Mouse (Mus musculus) neutrophil, adult 5-6 weeks (primary cell): ENCODE results near the gene Ptprd. TPM values are rescaled to one million over a fixed set of nuclear protein-coding genes. Genes with fewer than 3 reads are reported as not detected.

Experiments
- ATAC-seq: fragments of 151-379, 151-347 bp; 2 replicates; pipeline ENCODE4 v1.8.0; 2017; ENCODE audit warnings: mild to moderate bottlenecking, moderate TSS enrichment; ENCODE audit not compliant: insufficient number of reproducible peaks, poor library complexity, low FRiP score, severe bottlenecking; ENCODE audit errors: extremely low read depth
- total RNA-seq: library from RNA; stranded (forward); fragments of 200-1000 nt; gene quantifications from 2 replicates; pipeline ENCODE4 v1.2.3, GENCODE M21; 2017

The Ptprd gene
- total RNA-seq, 1 experiment from 2014 or later, result 0.35 TPM

- ATAC-seq, result no peak
These were observed 1887.3 kb downstream of the Ptprd start for GRCm38 (mm10) chr4:76324509-76324908.

DNA sequence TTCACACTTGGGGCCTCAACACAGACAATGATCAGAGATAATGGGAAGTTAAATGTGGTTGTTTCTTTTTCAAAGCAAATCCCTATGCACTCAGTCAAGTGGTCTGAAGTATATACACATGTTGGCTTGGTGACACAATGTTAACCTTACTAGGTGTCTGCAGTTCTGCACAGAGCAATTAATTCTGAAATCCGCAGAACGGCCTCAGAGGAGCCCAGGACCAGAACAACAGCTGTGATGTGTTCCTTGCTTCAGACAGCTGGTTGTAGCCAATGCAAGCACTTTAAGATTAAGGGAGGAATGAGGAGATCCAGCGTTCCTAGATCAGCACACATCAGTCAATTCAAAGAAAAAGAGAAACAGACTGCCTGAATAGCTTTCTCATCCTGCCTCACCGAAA is 1891.9 kb downstream of the Ptprd start:
- ATAC-seq, result no peak

DNA sequence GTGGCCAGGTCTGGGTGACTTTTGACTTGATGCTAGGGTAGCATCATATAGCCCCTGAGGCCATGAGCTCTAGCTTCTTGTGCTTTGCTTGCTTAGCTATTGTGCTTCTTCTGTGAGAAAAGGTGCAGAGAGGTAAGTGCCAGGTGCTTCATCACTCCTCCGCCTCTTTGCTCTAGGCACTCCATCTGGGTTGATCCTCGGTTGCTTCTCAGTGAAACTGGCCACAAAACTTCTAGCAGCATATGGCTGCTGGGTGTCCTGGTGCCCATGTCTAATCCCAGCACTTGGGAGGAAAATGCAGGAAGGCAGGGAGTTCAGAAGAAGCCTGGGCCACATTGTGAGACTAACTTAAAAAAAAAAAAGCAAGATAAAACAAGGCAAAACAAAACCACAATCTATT is 1895.8 kb downstream of the Ptprd start:
- ATAC-seq, result no peak

DNA sequence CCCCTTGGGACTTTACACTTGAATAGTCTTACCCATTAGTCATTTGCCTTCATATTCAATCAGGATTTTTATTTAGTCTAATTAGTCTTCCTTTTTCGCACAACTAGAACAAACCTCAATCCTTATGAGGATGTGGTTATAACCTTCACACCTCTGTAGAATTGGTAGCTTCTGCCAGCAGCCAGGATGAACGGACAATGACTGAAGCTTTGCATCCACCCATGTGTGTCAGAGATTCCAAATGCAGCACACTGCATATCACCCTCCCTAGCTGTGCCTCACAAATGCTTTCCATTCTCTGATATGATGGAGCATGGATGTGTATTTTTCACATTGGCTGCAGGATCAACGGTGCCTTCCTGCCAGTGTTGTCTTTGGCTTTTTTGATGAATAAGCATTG is 1898.0 kb downstream of the Ptprd start:
- no peak for ATAC-seq

DNA sequence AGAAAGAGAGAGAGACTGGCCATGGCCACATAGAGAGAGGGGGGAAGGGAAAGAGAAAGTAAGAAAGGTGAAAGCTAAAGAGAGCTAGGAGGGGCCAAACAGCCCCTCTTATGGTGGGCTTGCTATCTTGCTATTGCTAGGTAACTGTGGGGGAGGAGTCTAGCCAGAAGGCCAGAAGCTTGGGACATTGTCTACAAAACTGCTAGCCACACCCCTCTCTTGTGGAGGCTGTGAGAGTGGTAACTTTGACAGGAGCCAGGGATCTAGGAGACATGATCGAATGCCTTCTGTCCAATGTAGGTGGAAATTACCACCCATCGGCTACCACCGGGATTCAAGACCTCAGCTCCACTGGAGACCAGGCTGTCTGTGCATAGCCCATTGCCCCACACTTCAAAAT is 1899.2 kb downstream of the Ptprd start:
- ATAC-seq, result no peak

DNA sequence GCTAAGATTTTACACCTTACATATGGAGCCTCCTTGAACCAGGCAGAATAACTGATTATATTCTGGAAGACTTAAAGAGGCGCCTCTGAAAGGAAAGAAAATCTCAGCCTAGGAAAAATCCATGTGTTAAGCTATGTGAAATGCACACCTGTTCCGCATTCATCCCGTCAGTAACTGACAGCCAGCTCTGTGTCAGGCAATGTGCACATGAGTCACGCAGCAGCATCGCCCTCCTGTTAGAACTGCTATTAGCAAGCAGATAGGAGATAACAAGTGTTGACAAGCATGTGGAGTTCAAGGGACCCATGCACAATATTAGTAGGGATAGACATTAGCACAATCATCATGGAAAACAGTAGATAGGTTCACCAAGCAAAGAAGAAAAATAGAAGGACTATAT is 1905.8 kb downstream of the Ptprd start:
- no peak for ATAC-seq

GRCm38 (mm10) chr4:76297375-76297774 is 1914.4 kb downstream of the Ptprd start:
- no peak for ATAC-seq

GRCm38 (mm10) chr4:76292733-76293357 is 1918.9 kb downstream of the Ptprd start:
- no peak for ATAC-seq

GRCm38 (mm10) chr4:76290484-76290818 is 1921.3 kb downstream of the Ptprd start:
- no peak for ATAC-seq

GRCm38 (mm10) chr4:76289612-76290483 is 1921.9 kb downstream of the Ptprd start:
- ATAC-seq, result no peak

GRCm38 (mm10) chr4:76286016-76286415 is 1925.7 kb downstream of the Ptprd start:
- no peak for ATAC-seq

DNA sequence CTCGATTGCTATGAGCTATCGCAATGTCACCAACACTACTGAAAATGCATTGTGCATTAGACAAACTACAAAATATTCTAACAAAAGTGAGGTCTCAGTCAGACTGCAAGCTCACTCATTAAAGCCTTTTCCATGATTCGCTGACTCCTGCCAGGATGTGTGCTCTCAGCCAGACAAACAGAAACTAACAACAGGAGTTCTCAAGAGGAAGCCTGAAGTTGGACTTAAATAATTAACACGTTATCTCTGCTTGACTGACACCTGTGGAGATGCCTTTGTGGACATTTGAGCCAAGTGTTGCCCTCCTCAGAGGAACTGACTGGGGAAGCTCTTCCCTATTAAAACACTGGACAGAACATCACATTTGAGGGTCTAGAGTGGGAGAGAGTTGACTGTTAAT is 1928.9 kb downstream of the Ptprd start:
- no peak for ATAC-seq

- no peak for ATAC-seq
These were observed 1949.0 kb downstream of the Ptprd start for GRCm38 (mm10) chr4:76262727-76263126.

DNA sequence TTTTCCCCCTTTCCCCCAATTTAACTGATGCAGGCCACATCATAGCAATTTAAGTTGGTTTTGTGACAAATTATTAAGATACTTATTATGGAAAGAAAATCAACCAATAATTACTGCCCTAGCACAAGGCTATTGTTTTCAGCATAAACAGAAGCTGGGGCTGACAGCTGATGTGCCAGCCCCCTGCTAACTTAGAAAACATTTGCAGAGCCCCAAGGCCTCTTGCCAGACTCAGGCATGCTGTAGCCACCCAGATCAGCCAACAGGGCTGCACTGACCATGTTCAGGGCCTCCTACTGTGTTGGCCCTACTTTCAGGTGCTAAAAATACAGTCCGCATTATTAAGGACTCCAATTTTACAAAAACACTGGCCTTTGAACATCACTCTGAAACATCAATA is 1951.1 kb downstream of the Ptprd start:
- no peak for ATAC-seq

DNA sequence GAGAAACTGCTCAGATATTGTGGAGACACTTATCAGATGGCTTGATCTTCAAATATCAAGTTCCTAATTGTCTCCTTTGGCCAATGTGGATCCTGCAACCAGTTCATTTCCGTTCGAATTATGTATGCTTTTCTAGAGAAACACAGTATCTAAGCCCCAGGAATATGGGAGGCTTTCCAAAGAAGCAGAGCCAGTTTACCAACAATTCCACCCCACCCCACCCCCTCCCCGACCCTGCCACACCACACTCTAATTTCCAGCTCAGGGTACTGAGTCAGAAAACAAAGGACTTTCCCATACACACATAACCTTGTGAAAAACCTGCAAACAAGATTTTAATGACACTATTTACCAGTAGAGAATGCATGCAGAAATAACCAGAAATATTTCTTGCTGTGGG is 1951.5 kb downstream of the Ptprd start:
- ATAC-seq, result no peak

- no peak for ATAC-seq
These were observed 1952.1 kb downstream of the Ptprd start for GRCm38 (mm10) chr4:76259636-76260035.

DNA sequence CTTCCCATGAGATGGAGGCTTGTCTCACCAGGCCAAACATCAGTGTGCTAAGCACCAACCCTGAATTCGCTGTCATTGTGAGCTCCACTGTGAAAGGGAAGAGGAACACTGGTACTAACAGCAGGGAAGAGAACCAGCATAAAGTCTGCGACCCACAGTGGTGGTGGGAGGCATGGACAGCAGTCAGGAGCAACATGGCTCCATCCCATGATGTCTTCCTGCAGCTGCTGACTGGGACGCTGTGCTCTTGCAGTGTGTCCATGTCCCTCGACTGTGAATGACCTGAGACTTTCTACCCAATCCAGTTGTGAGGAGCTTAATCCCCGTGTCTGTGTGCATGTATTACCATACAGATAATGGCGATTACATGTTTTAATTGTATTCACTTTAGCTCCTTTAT is 1967.4 kb downstream of the Ptprd start:
- ATAC-seq, result no peak

- ATAC-seq, result no peak
These were observed 1970.2 kb downstream of the Ptprd start for GRCm38 (mm10) chr4:76241542-76241941.

GRCm38 (mm10) chr4:76241140-76241539 is 1970.6 kb downstream of the Ptprd start:
- no peak for ATAC-seq

GRCm38 (mm10) chr4:76239063-76239462 is 1972.7 kb downstream of the Ptprd start:
- ATAC-seq, result no peak

GRCm38 (mm10) chr4:76238577-76238976 is 1973.2 kb downstream of the Ptprd start:
- no peak for ATAC-seq
